Mouse (Mus musculus) gastrocnemius, adult 18-20 months (tissue): ENCODE data around the gene Coq8b. TPM values are rescaled to one million over a fixed set of nuclear protein-coding genes. Genes with fewer than 3 reads are reported as not detected.

ENCODE experiments used
- DNase-seq: peaks from one replicate; pipeline ENCODE4 v3.0.0; 2021; ENCODE audit warnings: low spot score
- total RNA-seq, 2 experiments: library from RNA; stranded (reverse); gene quantifications; 2 replicates each; pipeline ENCODE4 v1.2.3; 2021

The Coq8b gene
- total RNA-seq, 2 experiments from 2014 or later, result 2.6 to 2.9 TPM

DNA sequence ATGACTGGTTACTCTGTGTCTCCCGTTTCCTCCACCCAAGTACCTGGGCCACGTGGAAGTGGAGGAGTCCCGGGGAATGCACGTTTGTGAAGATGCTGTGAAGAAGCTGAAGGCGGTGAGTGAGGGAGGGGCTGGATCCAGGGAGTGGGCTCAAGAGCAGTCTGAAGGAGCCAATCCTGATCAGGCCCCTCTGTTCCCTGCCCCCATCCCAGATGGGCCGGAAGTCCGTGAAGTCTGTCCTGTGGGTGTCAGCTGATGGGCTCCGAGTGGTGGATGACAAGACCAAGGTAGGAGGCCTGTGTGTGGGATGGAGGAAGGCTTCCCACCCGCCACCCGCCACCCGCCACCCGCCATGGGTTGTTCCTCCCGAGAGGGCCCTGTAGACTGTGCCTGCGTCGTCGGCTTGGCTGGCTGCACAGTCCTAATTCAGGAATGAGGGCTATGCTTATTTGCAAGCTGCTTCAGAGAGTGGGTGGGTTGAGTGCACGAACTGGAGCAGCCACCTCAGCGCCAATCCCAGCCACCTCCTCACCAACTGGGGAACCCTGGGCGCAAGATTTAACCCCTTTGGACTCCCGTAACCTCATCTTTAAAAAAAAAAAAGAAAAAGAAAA is 33.8 kb downstream of the Coq8b start:
- DNase-seq, result no peak

GRCm38 (mm10) chr7:27271423-27271822 is 38.6 kb downstream of the Coq8b start:
- DNase-seq, result no peak

- no peak for DNase-seq
Observed at GRCm38 (mm10) chr7:27273739-27274351, 41.0 kb downstream of the Coq8b start.

DNA sequence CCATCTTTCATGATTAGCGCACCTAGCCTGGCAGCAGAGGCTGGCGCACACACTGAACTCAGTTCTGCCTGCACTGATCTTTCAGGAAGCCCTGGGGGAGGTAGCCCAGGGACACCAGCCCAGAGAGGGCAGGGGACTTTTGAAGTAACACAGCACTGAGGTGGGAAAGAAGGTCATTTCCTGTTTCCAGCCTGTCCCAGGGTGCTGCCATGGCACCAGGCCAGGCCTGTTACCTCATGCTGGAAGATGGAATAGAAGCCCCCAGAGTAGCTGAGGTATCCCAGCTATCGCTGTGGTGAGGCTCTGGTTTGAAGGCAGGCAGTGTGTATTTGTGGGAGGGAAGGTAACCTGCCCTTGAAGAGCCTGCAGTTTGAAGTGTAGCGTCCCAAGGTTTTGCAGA is 42.1 kb downstream of the Coq8b start:
- no peak for DNase-seq

- DNase-seq, result no peak
Observed at GRCm38 (mm10) chr7:27276021-27276420, 43.2 kb downstream of the Coq8b start.

- DNase-seq, result no peak
Observed at GRCm38 (mm10) chr7:27277191-27277590, 44.4 kb downstream of the Coq8b start.

- no peak for DNase-seq
Observed at GRCm38 (mm10) chr7:27281717-27282116, 48.9 kb downstream of the Coq8b start.

GRCm38 (mm10) chr7:27282225-27282624 is 49.4 kb downstream of the Coq8b start:
- DNase-seq, result no peak

GRCm38 (mm10) chr7:27284865-27285697 is 52.3 kb downstream of the Coq8b start:
- DNase-seq, result peak; percentile 70

DNA sequence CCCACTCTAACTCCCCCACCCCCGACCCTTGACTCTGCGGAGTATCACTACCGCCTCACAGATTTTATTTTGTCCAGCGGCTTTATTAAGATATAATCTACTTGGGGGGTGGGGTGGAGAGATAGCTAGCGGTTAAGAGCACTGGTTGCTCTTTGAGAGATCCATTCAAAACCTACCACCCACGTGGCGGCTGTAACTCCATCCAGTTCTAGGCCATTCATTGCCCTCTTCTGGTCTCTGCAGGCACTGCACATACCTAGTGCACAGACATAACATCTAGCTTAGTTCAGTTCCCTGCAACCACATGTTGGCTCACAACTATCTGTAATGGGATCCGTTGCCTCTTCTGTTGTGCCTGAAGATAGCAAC is 52.9 kb downstream of the Coq8b start:
- DNase-seq, result peak; percentile 59

GRCm38 (mm10) chr7:27288732-27289131 is 55.9 kb downstream of the Coq8b start:
- no peak for DNase-seq

GRCm38 (mm10) chr7:27290555-27290954 is 57.7 kb downstream of the Coq8b start:
- DNase-seq, result no peak

DNA sequence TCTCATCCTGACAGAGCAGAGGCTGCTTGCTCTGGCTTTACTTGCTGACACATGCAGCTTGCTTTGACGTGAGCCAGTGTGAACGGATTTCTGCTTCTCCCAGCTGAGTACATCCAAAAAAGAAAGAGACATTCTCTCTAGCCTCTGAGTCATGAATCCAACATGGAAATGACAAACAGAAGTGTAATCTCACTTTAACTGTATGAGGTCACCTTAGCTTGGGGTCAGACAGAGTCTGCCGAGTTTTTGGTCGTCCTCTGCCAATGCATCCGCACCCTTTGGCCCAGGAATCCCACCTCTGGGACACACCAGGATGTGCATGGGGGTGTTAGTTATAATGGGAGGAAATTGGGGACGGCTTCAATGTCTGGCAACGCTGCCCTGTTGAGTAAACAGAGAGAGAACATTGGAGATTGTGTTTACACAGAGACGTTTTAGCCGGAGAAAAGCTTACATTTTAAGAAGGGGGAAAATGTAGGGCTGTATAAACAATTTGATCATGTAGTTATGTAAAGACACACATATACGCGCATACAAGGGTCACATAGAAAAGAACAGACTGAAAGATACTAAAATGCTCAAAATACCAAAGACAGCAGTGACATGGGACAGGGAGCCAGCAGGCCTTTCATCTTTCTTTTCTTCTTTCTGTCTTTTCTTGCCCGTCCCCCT is 59.1 kb downstream of the Coq8b start:
- peak; percentile 80 for DNase-seq

- no peak for DNase-seq
Observed at GRCm38 (mm10) chr7:27295956-27296355, 63.1 kb downstream of the Coq8b start.

GRCm38 (mm10) chr7:27296518-27296917 is 63.7 kb downstream of the Coq8b start:
- no peak for DNase-seq

- DNase-seq, result no peak
Observed at GRCm38 (mm10) chr7:27298033-27298610, 65.3 kb downstream of the Coq8b start.

DNA sequence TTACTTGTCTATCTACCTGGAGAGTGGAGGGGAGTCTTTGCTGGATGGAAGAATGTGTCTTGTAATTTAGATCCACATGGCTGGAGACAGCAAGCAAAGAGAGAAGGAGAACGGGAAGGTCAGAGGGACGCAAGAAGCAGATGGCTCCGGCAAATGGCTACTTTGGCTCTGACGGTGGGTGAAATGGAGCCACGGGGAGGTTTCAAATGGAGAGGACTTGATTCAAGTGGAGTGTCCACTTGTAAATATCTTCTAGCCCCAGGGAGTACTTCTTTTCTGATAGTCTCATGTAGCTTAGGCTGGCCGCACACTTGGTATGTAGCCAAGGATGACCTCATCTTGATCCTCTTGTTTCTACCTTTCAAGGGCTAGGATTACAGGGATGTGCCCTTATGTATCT is 66.0 kb downstream of the Coq8b start:
- DNase-seq, result no peak

DNA sequence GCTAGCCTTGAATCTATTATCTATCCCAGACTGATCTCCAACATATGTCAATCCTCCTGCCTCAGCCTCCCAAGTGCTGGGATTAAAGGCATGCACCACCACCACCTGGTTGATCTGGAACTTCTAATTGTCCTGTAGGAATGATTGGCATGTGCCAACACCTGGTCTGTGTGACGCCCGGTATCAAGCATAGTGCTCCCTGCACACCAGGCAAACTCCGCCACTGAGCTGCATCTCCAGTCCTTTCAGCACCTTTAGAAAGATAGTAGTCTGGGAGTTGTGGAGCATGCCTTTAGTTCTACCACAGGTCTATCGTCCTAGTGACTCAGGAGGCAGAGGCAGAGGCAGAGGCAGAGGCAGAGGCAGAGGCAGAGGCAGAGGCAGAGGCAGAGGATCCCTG is 67.5 kb downstream of the Coq8b start:
- no peak for DNase-seq

GRCm38 (mm10) chr7:27300801-27301200 is 68.0 kb downstream of the Coq8b start:
- no peak for DNase-seq

DNA sequence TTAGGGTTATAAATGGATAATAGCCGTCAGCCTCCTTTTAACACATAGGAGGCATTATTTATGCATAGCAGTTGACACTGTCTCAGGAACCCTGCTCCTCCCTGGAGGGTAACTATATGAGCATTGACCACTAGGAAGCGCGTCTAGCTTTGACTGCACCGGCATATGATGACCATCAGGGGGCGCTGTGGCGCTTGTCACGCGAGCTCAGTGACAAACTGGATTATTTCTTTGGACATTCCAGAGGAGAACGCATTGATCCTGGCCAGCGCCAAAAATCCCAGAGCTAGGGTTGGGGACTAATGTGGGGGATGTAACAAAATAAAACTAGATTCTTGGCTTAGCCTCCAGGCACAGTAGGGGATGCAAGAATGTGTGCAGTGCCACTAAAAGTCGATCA is 69.3 kb downstream of the Coq8b start:
- DNase-seq, result peak; percentile 80

GRCm38 (mm10) chr7:27305091-27305730 is 72.4 kb downstream of the Coq8b start:
- no peak for DNase-seq
